Mouse (Mus musculus) MEL (cell line): ENCODE measurements at regions not wholly inside any gene's neighbourhood (a gene's known extent, or its start where the extent isn't known, plus 50 kb on each side); places are given as distances from the start of the nearest gene placed in this dataset.

ENCODE experiments used
- BHLHE40 ChIP-seq: IDR thresholded peaks from 2 replicates; pipeline ENCODE4 v1.6.1; 2012; ENCODE audit warnings: low read depth, mild to moderate bottlenecking, inconsistent platforms, low read length, improper control_type of control experiment, borderline replicate concordance
- CHD2 ChIP-seq: IDR thresholded peaks from 2 replicates; pipeline ENCODE4 v1.6.1; 2011; ENCODE audit warnings: low read length, improper control_type of control experiment
- CTCF ChIP-seq, 3 experiments: IDR thresholded peaks in 2 of 3; conservative IDR thresholded peaks in 1 of 3; 2 replicates each; pipeline ENCODE4 v1.5.1; 2011 to 2012; ENCODE audit warnings: low read length in 3 of 3, low read depth in 2 of 3, mild to moderate bottlenecking in 2 of 3, improper control_type of control experiment in 1 of 3, inconsistent platforms in 1 of 3, mixed read lengths in 1 of 3, moderate library complexity in 1 of 3; ENCODE audit not compliant: control insufficient read depth in 1 of 3, insufficient read depth in 1 of 3, poor library complexity in 1 of 3, severe bottlenecking in 1 of 3
- MXI1 ChIP-seq: IDR thresholded peaks from 2 replicates; pipeline ENCODE4 v1.6.1; 2011; ENCODE audit warnings: mild to moderate bottlenecking, low read depth, low read length, improper control_type of control experiment
- MYC ChIP-seq: IDR thresholded peaks from 2 replicates; pipeline ENCODE4 v1.6.1; 2011; ENCODE audit warnings: low read depth, mild to moderate bottlenecking, low read length, improper control_type of control experiment, moderate library complexity

DNA sequence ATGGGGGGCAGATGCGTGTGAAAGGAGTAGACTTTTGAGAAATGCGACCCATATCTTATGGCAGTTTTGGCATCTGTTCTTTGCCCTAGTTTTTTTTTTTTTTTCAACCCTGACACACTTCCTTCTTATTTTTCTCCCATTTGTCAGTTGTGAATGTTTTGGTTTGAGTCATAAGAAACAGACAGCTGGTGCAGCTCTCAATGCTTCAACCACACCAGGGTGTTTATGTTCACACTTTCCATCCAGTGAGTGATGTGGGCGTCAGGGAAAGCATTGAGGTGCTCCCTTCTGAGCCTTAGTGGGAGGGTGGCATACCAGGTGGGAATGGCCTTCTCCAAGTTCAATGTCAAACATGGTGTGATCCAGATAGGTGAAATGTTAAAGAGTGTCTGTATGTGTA, 181.9 kb upstream of the Agbl1 start:
- TF ChIP-seq CTCF (IDR thresholded peaks at IDR 0.05 in 2 of 3, conservative IDR thresholded peaks at IDR 0.05 in 1 of 3; ENCODE audit: control insufficient read depth in 1 of 3, insufficient read depth in 1 of 3, low read depth in 2 of 3, low read length in 3 of 3, poor library complexity in 1 of 3, severe bottlenecking in 1 of 3) (no peak), BHLHE40 (no peak), MYC (no peak), CHD2 (no peak), MXI1 (no peak)
